Mouse (Mus musculus): ENCODE measurements around the gene Adcy6. TPM values are rescaled to one million over a fixed set of nuclear protein-coding genes. Genes with fewer than 3 reads are reported as not detected.

Gene Adcy6
- polyA plus RNA-seq, 1 experiment from 2014 or later: 6.6 TPM

GRCm38 (mm10) chr15:98579795-98580464 lies 29.9 kb downstream of the Adcy6 start:
- Histone ChIP-seq H3K9ac (no peak overlapping the region), H3K27ac (replicated peaks) (no peak overlapping the region), H3K4me3 (replicated peaks) (no peak overlapping the region), H3K9me3 (replicated peaks) (no peaks in the 10 kb centered on the region), H3K4me2 (no peak overlapping the region), H3K4me1 (replicated peaks) (peaks cover 10% of the 10 kb centered on the region), H3K36me3 (replicated peaks) (no peaks in the 10 kb centered on the region), H3K27me3 (peaks cover 23% of the 10 kb centered on the region; the same call in 1 of the 2 replicates)
- 36% methylated on average over 5 of the region's 5 CpGs for WGBS (ENCODE audit: insufficient replicate concordance)
- peak; percentile 70 for ATAC-seq (ENCODE audit: insufficient read depth)

GRCm38 (mm10) chr15:98579310-98579709 lies 30.6 kb downstream of the Adcy6 start:
- H3K27ac ChIP-seq (replicated peaks): no peak overlapping the region
- H3K27me3 ChIP-seq: peaks cover 23% of the 10 kb centered on the region; the same call in 1 of the 2 replicates
- ATAC-seq (ENCODE audit: insufficient read depth): no peak
- WGBS (ENCODE audit: insufficient replicate concordance): 70% methylated on average over 2 of the region's 2 CpGs
- H3K4me3 ChIP-seq (replicated peaks): no peak overlapping the region
- H3K9me3 ChIP-seq (replicated peaks): no peaks in the 10 kb centered on the region
- H3K4me2 ChIP-seq: no peak overlapping the region
- peaks cover 7% of the 10 kb centered on the region; the same call in 1 of the 2 replicates for H3K4me1 ChIP-seq (replicated peaks)
- no peak overlapping the region for H3K9ac ChIP-seq
- no peaks in the 10 kb centered on the region for H3K36me3 ChIP-seq (replicated peaks)

- Histone ChIP-seq H3K27me3 (peaks cover 13% of the 10 kb centered on the region; the same call in 1 of the 2 replicates), H3K9ac (no peak overlapping the region), H3K36me3 (replicated peaks) (no peaks in the 10 kb centered on the region), H3K4me2 (no peak overlapping the region), H3K4me3 (replicated peaks) (no peak overlapping the region), H3K4me1 (replicated peaks) (peaks cover 20% of the 10 kb centered on the region), H3K9me3 (replicated peaks) (no peaks in the 10 kb centered on the region), H3K27ac (replicated peaks) (no peak overlapping the region)
- ATAC-seq (ENCODE audit: insufficient read depth): no peak
- 71% methylated on average over 4 of the region's 4 CpGs for WGBS (ENCODE audit: insufficient replicate concordance)
Measured at GRCm38 (mm10) chr15:98573293-98573692, 36.6 kb downstream of the Adcy6 start.

GRCm38 (mm10) chr15:98570873-98571538 lies 38.9 kb downstream of the Adcy6 start, which contains the start of the genes Ccnt1 and 4930415O20Rik:
Ccnt1 (minus strand) TSS chr15:98570923.
4930415O20Rik (plus strand) TSS chr15:98571004.
- 55% methylated on average over 10 of the region's 10 CpGs for WGBS (ENCODE audit: insufficient replicate concordance)
- 0 out of 2 replicates have a peak, but pooled peaks cover 1% of the 10 kb centered on the region for H3K36me3 ChIP-seq (replicated peaks)

GRCm38 (mm10) chr15:98569795-98570365 lies 40.0 kb downstream of the Adcy6 start:
- ATAC-seq (ENCODE audit: insufficient read depth): no peak
- Histone ChIP-seq H3K4me3 (replicated peaks) (no peak overlapping the region), H3K9me3 (replicated peaks) (no peaks in the 10 kb centered on the region), H3K36me3 (replicated peaks) (peaks cover 12% of the 10 kb centered on the region), H3K4me1 (replicated peaks) (peaks cover 36% of the 10 kb centered on the region), H3K27ac (replicated peaks) (no peak overlapping the region), H3K4me2 (no peak overlapping the region), H3K27me3 (no peaks in the 10 kb centered on the region), H3K9ac (no peak overlapping the region)
- 66% methylated on average over 4 of the region's 4 CpGs for WGBS (ENCODE audit: insufficient replicate concordance)

More at GRCm38 (mm10) chr15:98570873-98571538, 38.9 kb downstream of the Adcy6 start, which contains the start of the genes Ccnt1 and 4930415O20Rik:
- no peak for ATAC-seq (ENCODE audit: insufficient read depth)
- Histone ChIP-seq H3K4me2 (no peak within 1 kb of the TSS), H3K27ac (replicated peaks) (peak within 1 kb of the TSS; percentile 35; the same call in 1 of the 2 replicates), H3K27me3 (0 out of 2 replicates have a peak, but pooled peaks cover 9% of the 10 kb centered on the region), H3K4me3 (replicated peaks) (no peak within 1 kb of the TSS), H3K9ac (no peak within 1 kb of the TSS), H3K9me3 (replicated peaks) (no peaks in the 10 kb centered on the region), H3K4me1 (replicated peaks) (peaks cover 24% of the 10 kb centered on the region)

- H3K4me1 ChIP-seq (replicated peaks): peaks cover 39% of the 10 kb centered on the region
- H3K4me3 ChIP-seq (replicated peaks): peak overlapping the region; percentile 85
- no peak for ATAC-seq (ENCODE audit: insufficient read depth)
- no peaks in the 10 kb centered on the region for H3K27me3 ChIP-seq
- peak overlapping the region; percentile 84; the same call in 1 of the 2 replicates for H3K9ac ChIP-seq
- 60% methylated on average over 7 of the region's 7 CpGs for WGBS (ENCODE audit: insufficient replicate concordance)
- no peaks in the 10 kb centered on the region for H3K9me3 ChIP-seq (replicated peaks)
- H3K36me3 ChIP-seq (replicated peaks): peaks cover 16% of the 10 kb centered on the region
- H3K27ac ChIP-seq (replicated peaks): no peak overlapping the region
- peak overlapping the region; percentile 82 for H3K4me2 ChIP-seq
Measured at GRCm38 (mm10) chr15:98569216-98569615, 40.7 kb downstream of the Adcy6 start.

- Histone ChIP-seq H3K27me3 (no peaks in the 10 kb centered on the region), H3K27ac (replicated peaks) (peak overlapping the region; percentile 99), H3K36me3 (replicated peaks) (peaks cover 22% of the 10 kb centered on the region), H3K4me1 (replicated peaks) (peaks cover 42% of the 10 kb centered on the region), H3K9ac (peak overlapping the region; percentile 84), H3K4me2 (peak overlapping the region; percentile 82), H3K9me3 (replicated peaks) (no peaks in the 10 kb centered on the region), H3K4me3 (replicated peaks) (peak overlapping the region; percentile 85)
- no peak for ATAC-seq (ENCODE audit: insufficient read depth)
- 5% methylated on average over 22 of the region's 22 CpGs for WGBS (ENCODE audit: insufficient replicate concordance)
Measured at GRCm38 (mm10) chr15:98568256-98569033, 41.4 kb downstream of the Adcy6 start.

- H3K4me3 ChIP-seq (replicated peaks): peak overlapping the region; percentile 85
- peak; percentile 94 for ATAC-seq (ENCODE audit: insufficient read depth)
- peaks cover 45% of the 10 kb centered on the region for H3K4me1 ChIP-seq (replicated peaks)
- H3K27ac ChIP-seq (replicated peaks): peak overlapping the region; percentile 99
- H3K9me3 ChIP-seq (replicated peaks): no peaks in the 10 kb centered on the region
- peaks cover 31% of the 10 kb centered on the region for H3K36me3 ChIP-seq (replicated peaks)
- WGBS (ENCODE audit: insufficient replicate concordance): under 1% methylated on average over 88 of the region's 88 CpGs
- peak overlapping the region; percentile 82 for H3K4me2 ChIP-seq
- peak overlapping the region; percentile 86 for H3K9ac ChIP-seq
- H3K27me3 ChIP-seq: no peaks in the 10 kb centered on the region
Measured at GRCm38 (mm10) chr15:98567278-98568134, 42.4 kb downstream of the Adcy6 start.

- Histone ChIP-seq H3K4me2 (peak overlapping the region; percentile 82), H3K9me3 (replicated peaks) (no peaks in the 10 kb centered on the region), H3K4me1 (replicated peaks) (peaks cover 45% of the 10 kb centered on the region), H3K36me3 (replicated peaks) (peaks cover 36% of the 10 kb centered on the region), H3K27me3 (no peaks in the 10 kb centered on the region), H3K9ac (peak overlapping the region; percentile 86), H3K4me3 (replicated peaks) (peak overlapping the region; percentile 85), H3K27ac (replicated peaks) (peak overlapping the region; percentile 99)
- 0% methylated on average over 15 of the region's 15 CpGs for WGBS (ENCODE audit: insufficient replicate concordance)
- ATAC-seq (ENCODE audit: insufficient read depth): no peak
Measured at GRCm38 (mm10) chr15:98566973-98567277, 43.0 kb downstream of the Adcy6 start.

- H3K4me3 ChIP-seq (replicated peaks): no peak overlapping the region
- no peaks in the 10 kb centered on the region for H3K27me3 ChIP-seq
- no peak overlapping the region for H3K4me2 ChIP-seq
- ATAC-seq (ENCODE audit: insufficient read depth): no peak
- no peak overlapping the region for H3K27ac ChIP-seq (replicated peaks)
- 79% methylated on average over 5 of the region's 5 CpGs for WGBS (ENCODE audit: insufficient replicate concordance)
- no peak overlapping the region for H3K9ac ChIP-seq
- H3K36me3 ChIP-seq (replicated peaks): peaks cover 92% of the 10 kb centered on the region
- H3K9me3 ChIP-seq (replicated peaks): no peaks in the 10 kb centered on the region
- H3K4me1 ChIP-seq (replicated peaks): no peaks in the 10 kb centered on the region
Measured at GRCm38 (mm10) chr15:98557186-98557585, 52.7 kb downstream of the Adcy6 start.

Measured in liver, embryonic 15.5 days (tissue).